Mouse (Mus musculus) left cerebral cortex, postnatal 25 days (tissue): ENCODE results near the gene Hist1h2aa. TPM values are rescaled to one million over a fixed set of nuclear protein-coding genes. Genes with fewer than 3 reads are reported as not detected.

Experiments used
- DNase-seq, 2 experiments: peaks; one replicate each; pipeline ENCODE4 v3.0.0; 2022; ENCODE audit warnings: low spot score in 2 of 2, mixed read lengths in 1 of 2
- intact Hi-C: fragments of 180-260 bp; cut with DNase I; formaldehyde crosslinking; loops from one replicate; pipeline ENCODE4 v1.15.1; 2025
- total RNA-seq, 2 experiments: library from RNA; stranded (reverse); gene quantifications; 2 replicates each; pipeline ENCODE4 v1.2.3; 2021

Gene Hist1h2aa
- total RNA-seq = not detected

DNA sequence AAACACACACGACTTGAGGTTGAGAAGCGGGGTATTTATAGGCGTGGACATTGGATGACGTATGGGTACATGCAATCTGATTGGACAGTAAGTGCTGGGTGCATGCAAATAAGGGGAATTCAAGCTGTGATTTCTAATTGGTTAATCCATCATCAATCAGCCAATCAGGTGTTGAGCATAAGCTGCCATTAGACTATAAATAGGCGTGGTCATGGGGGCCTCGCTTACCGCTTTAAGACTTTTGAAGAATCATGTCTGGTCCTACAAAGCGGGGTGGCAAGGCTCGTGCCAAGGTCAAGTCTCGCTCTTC, at the start of gene Hist1h2aa:
Gene Hist1h2aa, plus strand, starts transcription at position 252 of the 310 bp plus-strand sequence.
- intact Hi-C loops = no loop called here
- DNase-seq = no peak

DNA sequence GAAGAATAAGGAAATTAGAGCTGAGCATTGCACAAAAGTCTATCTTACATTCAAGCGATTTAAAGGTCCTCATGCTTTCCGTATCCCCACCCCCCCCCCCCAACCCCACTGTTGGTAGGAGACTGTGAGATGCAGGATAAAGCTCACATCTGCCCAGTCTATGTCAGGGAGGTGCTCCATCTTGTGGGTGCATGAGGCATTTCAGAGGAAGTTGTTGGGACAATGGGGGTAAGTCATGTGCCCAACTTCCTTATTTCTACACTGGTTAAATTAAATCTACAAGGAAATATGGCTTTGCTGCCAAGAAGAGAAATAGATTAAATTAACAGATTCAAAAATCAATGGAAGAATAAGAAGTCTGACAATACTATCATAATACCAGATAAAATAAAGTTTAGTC, 48.7 kb upstream of the Hist1h2aa start:
- intact Hi-C loops = loop anchor here (2.0 kb wide), 2 partner anchors 53 to 93 kb away; no protein-coding TSS in a partner anchor
- no peak for DNase-seq

DNA sequence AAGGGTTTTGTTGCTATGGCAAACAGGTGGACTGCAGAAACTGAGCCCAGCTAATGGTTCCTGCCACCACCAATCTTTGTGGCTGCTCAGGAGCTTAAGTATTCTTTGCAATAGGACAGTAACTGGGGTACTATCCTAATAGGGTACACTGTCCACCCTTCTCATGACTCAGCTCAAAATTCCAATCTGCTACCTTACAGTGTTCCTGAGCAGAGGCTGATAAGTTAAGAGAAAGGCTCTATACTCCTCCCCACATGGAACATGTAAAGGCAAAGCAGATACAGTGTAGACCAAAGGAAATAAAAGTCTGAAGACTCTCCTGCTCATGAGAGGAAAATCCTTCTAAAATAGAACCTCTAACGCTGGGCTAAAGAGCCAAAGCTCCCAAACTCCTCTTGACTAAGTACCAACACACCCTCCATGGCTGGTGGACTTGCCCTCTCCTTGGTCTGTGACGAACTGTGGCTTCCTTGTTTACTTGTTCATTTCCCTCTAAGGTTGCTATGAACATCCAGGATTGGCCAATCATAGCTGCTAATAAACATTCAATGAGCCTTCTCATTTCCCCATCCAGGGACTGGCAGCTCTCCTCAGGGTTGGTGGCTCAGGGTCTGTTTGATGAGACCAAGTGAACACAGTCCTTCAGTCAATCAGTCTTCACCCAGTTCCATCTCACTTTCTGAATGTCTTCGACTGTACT, 47.1 kb upstream of the Hist1h2aa start:
- intact Hi-C loops = no loop called here
- DNase-seq = no peak

DNA sequence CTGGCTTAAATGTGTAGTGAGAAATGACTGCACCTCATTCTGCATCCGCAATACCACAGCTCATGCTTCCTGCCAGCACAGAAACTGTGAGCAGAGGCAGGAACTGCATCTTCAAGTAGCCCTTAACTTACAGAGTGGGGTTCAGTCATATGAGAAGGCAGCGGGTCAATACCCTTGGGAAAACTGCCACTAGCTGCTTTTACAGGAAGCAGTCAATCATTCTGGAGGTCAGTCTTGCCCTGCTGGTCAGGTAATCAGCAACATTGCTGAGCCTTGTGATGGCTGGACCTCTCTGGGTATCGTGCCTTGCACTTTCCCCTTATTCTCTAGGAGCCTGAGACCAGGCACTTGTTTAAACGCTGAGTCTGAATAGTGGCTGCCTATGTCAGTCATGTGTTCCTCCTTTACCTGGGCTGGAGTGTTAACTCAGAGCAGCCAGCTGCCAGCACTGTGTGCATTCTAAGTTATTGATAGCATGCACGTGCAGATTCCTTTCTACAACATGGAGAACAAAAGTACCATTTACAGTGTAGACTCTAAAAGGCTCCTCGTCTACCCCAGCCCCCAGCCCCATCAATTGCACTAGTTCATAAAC, 45.2 kb upstream of the Hist1h2aa start:
- DNase-seq = no peak
- intact Hi-C loops = no loop called here

DNA sequence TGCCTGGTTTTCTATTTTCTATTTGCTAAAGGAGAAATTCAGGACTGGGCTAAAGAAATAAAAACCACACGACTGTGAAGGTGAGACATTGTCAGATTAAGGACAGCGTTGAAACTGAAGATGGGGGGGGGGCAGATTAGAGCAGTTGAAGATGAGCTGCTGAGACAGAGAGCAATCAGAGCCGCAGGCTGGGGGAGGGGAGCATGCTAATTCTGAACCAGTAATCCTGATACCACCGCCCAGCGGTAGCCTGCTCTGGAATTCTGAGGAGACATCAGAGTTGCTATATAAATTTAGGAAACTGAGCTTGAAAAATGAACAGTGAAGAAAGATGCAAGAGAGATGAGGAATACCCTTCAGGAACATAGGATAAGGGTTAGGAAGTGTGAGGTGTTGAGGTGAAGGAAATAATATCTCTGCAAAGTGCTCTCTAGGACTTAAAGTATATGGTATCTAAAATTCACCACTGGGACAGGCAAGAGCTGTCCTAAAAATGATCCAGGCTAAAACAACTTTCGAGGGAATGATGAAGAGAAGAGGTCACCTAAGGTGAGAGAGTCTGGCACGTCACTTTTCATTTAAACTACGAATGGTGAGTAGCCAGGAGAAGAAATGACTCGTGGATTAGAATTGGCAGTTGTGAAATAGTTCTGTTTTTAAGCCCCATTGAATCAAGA, 41.5 kb upstream of the Hist1h2aa start:
- intact Hi-C loops = no loop called here
- no peak for DNase-seq

DNA sequence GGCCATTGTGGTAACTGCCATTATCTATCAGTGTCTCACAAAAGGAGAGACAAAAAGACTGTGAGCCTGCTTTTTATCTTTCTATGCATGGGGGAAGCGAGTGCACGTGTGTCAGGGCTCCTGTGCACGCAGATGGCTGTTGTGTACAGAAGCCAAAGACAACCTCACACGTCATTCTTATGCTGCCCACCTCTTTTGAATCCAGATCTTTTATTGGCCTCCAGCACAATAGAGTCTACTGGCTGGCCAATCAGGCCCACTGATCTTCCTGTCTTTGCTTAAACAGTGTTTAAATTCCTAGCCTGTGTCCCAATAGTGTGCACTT, 41.0 kb upstream of the Hist1h2aa start:
- intact Hi-C loops = no loop called here
- no peak for DNase-seq

DNA sequence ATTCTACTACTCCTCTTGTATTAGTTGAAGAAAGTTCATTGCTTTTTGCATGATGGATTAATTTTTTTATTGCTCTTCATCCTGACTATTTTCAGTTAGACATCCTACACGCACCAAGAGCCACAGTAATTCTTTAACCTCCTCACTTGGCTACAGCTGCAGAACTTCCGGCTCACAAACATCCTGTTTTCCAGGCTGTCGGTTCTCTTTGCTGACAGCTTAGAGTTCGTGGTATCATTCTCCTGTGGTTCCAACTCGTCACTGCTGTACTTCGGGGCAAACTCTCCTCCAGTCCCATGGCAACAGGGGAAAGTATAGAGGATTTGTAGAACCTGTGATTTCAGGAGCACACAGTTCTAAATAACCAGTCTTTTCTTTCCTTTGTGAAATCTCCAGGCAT, 36.0 kb upstream of the Hist1h2aa start:
- no peak for DNase-seq
- intact Hi-C loops = no loop called here

DNA sequence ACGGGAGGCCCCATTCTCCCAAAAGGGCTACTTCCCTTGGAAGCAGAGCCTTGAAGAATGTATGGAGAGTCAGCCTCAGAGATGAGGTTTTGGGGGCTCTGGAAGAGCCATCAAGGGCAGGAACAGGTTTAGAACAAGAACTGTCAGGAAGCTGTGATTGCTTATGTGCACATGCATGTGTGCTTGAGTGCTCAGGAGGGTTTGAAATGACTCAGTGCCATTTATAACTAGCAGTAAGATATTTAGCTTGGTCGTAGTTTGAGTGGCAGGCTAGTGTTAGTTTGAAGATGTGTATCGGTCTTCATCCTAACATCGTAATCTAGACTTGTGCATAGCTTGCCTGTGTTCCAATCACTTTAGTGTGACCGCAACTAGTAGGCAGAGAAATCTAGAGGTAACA, 27.4 kb upstream of the Hist1h2aa start:
- DNase-seq = no peak
- intact Hi-C loops = no loop called here

DNA sequence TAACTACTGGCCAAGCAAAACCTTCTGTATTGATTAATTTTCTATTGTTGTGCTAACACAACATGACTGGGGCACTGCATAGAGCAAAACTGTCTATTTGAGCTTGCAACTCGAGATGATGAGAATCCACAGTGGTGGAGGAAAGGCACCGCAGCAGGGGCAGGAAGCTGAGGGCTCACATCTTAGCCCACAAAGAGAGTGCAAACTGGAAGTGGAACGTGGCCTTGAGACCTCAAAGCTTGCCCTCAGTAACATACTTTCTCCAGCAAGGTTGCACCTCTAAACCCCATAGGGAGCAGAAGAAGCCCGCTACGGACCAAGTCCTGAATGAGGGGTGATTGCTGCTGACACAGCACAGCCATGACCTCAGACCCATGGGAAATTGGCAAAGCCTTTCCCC, 24.1 kb upstream of the Hist1h2aa start:
- no peak for DNase-seq
- intact Hi-C loops = no loop called here

DNA sequence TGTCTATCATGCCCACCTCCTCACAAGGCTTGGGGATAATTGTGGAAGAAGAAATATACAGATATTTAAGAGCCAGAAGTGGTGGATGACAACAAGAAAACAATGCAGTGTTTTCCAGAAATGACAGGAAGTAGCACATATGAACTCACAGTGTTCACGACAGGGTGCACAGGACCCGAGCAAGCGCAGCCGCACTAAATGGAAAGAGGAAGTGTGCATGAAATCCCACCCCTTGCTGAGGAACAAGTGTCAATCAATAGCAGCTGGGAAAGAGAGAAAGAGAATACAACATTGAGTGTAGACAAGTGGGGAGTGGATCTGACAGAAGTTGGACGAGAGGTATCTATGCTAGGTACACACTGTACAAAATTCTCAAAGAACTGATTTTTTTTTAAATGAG, 22.9 kb upstream of the Hist1h2aa start:
- intact Hi-C loops = no loop called here

DNA sequence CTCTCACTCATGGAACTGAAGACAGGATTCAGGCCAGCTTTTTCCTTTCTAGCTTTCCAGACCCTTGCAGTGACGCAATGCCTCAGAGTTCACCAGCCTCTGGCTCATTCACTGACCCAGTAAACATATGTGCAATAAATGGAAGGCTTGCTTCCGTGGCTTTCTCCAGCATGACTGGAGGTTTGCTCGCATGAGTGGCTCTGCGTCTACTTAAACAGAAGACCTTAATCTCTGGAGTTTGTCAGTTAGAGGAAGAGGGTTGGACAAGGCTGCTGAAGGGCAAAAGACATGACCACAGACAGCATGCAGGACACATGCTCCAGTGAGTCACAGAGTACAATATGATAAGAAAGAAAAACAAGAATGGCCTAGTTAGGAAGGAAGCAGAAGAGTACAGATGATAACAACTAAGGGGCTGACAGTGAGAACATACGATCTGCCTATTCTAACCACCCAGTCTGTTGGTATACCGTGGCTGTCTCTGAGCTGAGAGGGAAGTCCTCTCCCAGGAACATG, 20.4 kb upstream of the Hist1h2aa start:
- no peak for DNase-seq
- intact Hi-C loops = no loop called here

More for the DNA sequence above, 22.9 kb upstream of the Hist1h2aa start:
- DNase-seq = no peak

DNA sequence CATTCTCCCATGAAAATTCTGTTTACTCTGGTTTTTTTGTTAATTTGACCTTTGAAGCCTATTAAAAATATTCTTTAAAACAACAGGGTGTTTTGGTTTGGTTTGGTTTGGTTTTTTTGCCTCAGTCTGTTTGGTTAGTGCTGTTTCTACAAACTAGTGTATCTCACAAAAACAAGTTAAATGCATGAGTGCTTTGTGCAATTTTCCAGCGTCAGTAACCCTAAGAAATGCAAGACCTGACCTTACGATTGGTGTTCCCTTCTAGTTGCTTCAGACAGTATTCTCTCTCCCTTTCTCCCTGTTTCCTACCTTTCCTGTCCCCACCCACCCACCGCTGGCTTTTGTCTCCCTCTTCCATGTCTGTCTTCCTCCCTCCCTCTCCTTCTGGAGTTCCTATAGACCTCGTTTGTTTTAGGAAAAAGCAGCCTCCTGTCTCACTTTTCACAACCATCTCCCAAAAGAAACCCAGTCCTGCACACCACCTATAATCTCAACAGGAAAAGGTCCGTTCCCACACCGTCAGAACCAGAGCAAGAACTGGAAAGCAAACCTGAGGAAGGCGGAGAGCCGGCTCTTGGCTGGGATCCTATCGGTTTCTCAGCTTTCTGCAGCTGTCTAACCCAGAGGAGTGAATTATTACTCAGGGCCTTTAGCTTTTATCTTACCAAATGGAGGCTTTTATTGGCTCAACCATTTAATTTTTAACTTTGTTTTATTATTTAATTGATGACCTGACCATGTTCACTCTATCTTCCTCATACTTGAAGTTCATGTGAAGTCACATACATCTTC, 19.7 kb upstream of the Hist1h2aa start, which contains the start of gene Slc17a4:
Gene Slc17a4, minus strand, starts transcription at position 634 of the 792 bp plus-strand sequence.
- intact Hi-C loops = no loop called here
- no peak for DNase-seq

DNA sequence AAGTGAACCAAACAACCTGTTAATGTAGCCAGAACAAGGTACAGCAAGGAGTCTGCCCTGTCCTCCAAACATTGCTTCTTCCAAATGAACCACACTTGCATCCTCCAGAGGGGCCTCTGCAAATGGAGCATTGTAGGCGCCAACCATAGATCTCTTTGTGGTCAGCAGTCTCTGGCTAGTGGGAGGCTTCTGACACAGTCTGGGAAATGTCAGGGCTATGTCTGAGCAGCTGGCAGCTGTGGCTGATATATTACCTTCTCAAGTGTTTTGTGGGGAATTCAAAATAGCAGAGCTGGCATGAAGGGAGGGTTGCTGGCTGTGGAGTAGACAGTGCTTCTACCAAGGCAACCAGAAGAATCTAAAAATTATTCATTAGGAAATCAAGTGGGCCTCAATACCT, 18.1 kb upstream of the Hist1h2aa start:
- intact Hi-C loops = no loop called here
- DNase-seq = no peak

DNA sequence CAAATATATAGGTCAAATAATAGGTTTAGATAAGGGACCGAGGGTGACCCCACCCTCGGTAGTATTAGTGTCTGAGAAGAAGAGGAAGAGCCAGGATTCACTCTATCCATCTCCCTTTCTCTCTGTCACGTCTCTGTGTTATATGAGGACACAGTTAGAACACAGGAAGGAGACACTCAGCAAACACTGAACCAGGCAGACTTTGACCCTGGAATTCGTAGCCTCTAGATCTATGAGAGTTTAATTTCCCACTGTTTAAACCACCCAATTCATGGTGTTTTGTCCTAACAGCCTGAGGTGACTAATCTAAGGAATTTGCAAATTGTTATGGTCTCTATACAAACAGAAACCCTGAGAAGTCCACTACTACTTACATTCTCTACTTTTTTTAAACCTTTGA, 16.6 kb upstream of the Hist1h2aa start:
- no peak for DNase-seq
- intact Hi-C loops = no loop called here

DNA sequence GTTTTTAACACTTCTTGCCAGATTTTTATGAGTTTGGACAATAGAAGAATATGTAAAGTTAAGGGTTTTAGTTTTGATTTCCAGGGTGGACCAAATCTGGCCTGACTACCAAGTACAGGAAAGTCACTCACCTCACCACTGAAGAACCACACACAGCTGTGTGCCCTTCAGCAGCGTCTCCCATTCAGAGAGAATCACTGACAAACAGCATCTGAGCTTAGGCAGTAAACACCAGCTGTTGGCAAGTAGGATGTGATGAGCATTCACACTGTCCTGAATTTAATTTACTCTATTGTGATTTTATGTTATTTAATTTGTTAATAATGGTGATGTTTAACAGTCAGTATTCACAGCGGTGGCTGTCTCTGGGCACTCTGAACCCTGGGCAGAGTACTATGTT, 8.5 kb upstream of the Hist1h2aa start:
- DNase-seq = no peak
- intact Hi-C loops = no loop called here

DNA sequence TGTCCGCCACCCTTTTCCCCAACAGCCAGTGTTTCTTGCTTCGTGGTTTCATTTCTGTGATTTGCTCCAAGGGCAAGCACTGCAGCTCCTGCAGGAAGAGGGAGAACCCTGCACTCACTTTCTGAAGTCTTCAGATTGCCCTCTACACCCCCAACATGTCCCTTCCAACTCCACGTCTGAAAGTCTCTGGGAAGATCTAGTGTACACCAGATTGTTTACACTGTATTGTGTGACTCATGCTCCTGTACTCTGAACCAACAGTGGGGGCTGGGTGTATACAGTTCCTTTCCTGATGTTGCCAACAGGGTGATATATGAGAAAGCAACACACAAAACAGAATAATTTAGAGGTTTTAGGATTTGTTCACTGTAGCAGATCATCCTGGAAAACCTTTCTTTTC, 5.6 kb upstream of the Hist1h2aa start:
- DNase-seq = no peak
- intact Hi-C loops = no loop called here

DNA sequence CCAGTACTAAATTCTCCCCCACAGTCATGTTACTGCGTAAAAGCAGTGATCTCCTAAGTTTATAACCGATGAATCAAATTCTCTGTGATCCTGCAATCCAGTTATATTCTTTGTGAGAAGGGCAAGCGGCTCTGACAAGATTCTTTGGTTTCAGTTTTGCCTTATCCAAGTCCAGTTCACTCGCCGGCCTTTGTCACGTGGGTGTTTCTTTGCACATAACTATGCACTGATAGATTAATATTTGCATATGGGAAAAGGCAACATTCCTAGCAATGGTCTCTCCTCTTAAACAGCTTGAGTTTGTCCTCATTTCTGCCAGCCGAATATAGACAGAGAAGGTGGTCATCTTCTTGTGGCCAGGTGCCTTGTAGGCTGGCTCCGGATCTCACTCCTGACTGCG, 3.8 kb upstream of the Hist1h2aa start:
- intact Hi-C loops = no loop called here
- no peak for DNase-seq

DNA sequence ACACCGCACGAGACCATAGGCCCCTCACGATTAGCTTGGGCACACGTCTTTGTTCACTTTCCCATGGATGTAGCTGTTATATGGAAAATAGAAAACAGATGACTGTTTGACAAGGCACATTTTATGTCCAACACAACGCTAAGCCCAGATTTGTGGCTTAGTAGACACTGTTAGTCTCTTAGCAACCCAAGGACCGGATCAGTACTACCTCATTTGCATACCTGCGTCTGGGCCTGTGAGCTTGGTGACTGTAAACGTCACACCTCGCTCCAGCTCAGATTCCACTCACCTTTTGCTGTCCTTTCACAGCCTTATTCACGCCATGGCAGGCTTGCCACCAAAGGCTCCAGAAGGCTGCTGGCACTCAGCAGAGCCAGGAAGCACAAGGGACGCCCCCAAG, 3.4 kb upstream of the Hist1h2aa start:
- intact Hi-C loops = no loop called here
- DNase-seq = no peak

DNA sequence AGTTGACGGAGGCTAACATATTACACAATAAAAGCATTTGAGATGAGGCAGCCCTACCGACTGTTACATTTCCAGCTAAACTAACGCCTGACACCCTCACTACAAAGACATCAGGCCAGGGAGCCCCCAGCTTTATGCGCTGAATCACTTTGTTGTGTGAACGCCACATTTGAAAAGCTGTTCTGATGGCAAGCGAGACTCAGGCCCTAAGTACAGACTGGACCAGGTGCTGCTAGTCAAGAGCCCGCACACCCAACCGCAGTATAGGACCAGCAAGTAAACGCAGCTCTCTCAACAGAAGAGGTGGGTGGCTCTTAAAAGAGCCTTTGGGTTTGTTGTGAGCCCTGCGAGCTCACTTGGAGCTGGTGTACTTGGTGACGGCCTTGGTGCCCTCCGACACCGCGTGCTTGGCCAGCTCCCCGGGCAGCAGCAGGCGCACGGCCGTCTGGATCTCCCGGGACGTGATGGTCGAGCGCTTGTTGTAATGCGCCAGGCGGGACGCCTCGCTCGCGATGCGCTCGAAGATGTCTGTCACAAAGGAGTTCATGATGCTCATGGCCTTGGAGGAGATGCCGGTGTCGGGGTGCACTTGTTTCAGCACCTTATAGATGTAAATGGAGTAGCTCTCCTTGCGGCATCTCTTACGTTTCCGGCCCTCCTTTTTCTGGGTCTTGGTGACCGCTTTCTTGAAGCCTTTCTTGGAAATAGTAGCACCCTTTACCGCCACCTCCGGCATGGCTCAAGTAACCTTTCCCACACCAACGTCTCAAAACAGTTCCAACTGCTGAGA, 646 bp upstream of the Hist1h2aa start, which contains the start of gene Hist1h2ba:
Gene Hist1h2ba, minus strand, starts transcription at position 736 of the 790 bp plus-strand sequence.
- intact Hi-C loops = no loop called here
- DNase-seq = no peak
